Mouse (Mus musculus): ENCODE data around the gene Gm49384.
A peak's percentile ranks its signal among the peaks of the same experiment; 100 is the strongest.

The Gm49384 gene

DNA sequence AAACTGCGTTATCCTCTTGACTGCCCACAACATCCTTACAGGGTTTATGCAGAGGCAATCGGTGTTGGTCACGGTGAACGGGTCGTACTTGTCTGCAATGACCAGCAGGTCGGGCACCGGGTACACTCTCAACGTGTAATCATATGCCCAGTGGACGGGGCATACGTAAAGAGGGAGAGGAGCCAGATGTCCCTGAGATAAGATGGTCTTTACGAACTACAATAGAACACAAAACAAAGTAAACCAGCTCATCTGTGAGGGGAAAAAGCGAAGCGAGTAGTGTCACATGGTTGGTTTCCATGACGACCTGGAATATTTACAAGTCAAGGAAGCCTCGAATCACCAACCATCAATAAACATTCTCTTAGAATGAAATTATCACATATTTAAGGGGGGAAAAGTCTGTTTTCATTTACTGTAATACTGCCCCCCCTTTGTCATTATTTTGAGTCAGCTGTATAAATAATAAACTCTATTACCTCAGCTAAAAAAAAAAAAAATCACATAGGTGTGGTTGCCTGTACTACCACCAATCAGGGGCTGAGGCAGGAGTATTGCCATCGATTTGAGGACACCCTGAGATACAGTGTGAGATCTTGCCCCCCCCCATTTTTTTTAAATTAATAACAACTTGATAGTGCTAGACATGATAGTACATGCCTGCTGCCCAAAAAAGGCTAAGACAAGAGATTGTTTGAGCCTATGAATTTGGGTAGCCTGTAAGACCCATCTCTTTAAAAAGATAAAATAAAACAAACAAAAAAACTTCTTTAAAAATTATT, at the start of gene Gm49384:
Gene Gm49384 (minus strand): TSS at position 216 of the 782 bp plus-strand sequence.
- DNase-seq (ENCODE audit: low read depth, low spot score) = no peak

DNA sequence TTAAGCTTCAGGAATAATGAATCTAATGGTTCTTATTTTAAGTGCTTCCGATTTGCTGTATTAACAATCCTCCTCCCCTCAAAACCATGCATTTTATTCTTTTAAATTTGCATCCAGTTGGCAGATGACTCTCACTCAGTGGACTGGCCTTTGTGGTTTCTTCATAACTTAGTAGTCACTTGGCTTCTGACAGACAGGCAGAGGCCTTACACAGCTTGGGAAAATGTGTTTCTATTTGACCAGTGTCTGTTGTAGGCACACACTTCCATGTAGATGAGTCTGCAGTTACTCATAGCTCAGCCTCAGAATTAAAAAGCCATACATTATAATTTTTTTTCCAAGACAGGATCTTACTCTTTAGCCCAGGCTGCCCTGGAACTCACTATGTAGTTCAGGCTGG, 49.7 kb upstream of the Gm49384 start:
- DNase-seq (ENCODE audit: low read depth, low spot score) = no peak

DNA sequence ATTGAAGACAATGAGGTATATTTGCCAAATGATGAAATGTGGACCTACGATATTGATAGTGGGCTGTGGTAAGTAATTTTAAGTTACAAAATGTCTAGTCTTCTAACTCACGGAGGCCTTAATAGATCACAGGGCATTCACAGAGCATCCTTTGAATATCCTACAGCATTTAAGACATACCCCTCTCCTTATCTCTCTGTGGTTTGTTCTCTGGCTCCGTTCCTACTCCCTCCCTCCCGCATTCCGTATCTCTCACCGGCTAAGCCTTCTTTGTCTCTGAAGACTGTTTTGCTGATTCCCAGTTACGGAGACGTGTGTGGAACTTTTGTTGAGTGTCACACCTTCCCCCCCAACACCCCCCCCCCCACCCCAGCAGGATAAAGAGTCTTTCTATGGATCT, 46.7 kb upstream of the Gm49384 start:
- DNase-seq (ENCODE audit: low read depth, low spot score) = no peak

DNA sequence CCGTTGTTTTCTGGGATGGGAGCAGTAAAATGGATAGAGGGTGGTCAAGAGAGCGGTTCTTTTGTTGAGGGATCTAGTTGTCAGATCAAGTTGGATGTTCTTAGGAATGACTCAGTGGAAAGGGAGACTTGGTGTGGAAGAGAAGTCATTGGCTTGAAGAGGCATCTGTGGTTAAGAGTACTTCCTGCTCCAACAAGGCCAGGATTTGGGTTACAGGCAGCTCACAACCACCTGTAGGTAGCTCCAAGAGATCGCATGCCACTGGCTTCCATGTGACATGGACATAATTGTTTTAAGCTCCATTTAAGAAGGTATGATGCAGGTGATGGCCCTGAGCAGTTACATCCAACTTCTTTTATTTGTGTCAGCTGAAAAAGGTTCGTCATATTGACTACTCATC, 45.7 kb upstream of the Gm49384 start:
- DNase-seq (ENCODE audit: low read depth, low spot score) = no peak

DNA sequence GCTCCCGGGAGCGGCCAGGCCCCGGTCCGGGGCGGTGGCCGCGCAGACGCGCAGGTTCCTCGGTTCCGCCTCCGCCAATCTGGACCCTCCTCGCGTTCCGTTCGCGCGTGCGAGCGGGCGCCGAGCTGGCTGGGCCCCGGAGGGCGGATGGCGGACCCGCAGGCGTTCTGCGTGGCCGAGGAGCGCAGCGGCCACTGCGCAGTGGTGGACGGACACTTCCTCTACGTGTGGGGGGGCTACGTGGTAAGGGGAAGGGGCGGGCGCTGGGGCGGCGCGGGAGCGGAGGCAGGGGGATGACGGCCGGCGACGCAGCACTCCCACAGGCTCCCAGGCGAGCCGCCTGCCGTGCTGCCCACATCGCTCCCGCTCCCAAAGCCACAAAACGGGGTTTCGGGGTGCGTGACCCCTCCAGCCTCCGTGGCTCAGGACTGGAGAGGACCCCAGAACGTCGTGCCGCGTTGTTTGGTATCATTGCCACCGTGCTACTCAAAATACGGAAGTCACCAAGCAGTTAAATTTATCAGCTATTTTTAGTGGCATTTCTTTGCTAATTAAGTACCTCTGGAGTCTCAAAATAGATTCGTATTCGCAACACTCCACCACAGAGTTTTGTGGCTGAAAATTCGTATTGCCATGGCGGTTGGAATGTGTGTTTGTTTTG, 37.8 kb upstream of the Gm49384 start:
- peak; percentile 42 for DNase-seq (ENCODE audit: low read depth, low spot score)

DNA sequence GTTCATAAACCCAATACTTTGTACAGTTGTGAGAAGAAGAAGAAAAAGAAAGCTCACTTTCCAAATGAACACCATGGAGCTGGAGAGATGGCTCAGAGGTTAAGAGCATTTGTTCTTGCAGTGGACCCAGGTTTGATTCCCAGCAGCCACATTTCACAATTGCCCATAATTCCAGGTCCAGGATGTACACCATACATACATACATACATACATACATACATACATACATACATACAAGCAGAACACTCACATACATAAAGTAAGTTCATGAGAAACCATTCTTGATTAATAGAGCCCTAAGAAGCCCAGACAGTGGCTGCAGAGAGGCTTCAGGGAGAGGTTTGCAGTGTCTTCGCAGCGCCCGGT, 37.3 kb upstream of the Gm49384 start:
- no peak for DNase-seq (ENCODE audit: low read depth, low spot score)

DNA sequence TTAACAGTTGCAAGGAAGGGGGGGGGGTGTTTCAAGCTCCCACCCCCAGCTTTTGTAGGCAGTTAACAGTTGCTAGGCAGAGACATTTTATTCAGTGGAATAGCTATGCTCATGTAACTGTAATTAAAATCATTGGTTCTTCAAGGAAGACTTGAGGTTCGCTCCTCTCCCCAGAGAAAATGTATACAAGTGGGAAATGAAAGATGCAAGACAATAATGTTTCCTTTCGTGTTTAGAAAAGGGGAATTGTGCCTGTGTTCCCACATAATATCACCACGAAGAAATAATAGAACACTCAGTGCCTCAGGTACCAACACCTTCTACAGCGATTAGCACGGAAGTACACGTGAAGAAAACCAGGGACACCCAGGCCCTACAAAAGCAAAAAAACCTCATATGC, 36.8 kb upstream of the Gm49384 start, which contains the start of gene Klhdc1:
Gene Klhdc1 (plus strand): TSS at position 301 of the 400 bp plus-strand sequence.
- no peak for DNase-seq (ENCODE audit: low read depth, low spot score)

DNA sequence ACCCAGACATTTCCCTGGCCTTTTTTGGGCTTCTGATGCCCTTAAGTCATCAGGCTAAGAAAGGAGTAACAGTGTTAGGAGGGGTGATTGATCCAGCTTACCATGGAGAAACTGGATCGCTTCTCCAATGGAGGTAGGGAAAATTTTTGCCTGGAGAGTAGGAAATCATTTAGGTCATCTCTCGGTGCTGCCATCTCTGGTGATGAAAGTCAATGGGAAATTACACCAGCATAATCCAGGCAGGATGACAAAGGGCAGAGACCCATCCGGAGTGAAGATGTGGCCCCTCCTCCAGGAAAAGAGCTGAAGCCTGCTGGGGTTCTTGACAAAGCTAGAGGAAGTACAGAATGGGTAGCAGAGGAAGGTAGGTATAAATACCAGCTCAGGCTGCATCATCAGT, 34.2 kb upstream of the Gm49384 start:
- DNase-seq (ENCODE audit: low read depth, low spot score) = no peak

DNA sequence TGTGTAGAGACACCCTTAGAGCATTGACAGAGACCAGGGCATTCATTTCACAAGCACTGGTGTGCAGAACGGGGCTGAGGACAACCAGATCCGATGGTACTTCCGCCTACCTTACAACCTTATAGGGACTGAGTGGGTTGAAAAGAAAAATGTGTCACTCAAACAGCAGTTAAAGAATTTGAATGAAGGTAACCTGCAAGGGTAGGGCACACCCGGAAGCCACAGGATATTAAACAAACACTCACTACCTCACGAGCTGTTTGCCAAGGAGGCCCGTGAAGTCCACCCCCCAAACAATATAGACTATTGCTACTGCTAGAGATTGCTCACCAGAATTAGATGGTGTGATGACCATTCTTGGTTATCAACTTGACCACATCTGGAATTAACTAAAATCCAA, 31.7 kb upstream of the Gm49384 start:
- DNase-seq (ENCODE audit: low read depth, low spot score) = no peak

DNA sequence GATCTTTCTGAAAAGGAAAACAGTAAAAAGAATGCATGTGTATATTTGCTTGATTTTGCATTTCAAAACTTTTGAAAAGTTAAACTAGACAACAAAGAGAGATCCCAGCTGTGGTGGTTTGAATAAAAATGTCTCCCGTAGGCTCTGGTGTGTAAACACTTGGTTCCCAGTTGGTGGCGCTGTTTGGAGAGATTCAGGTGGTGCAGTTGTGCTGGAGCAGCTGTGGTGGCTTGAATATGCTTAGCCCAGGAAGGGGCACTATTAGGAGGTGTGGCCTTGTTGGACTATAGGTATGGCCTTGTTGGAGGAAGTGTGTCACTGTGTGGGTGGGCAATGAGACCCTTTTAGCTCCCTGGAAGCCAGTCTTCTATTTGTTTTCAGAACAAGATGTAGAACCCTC, 25.2 kb upstream of the Gm49384 start:
- no peak for DNase-seq (ENCODE audit: low read depth, low spot score)

DNA sequence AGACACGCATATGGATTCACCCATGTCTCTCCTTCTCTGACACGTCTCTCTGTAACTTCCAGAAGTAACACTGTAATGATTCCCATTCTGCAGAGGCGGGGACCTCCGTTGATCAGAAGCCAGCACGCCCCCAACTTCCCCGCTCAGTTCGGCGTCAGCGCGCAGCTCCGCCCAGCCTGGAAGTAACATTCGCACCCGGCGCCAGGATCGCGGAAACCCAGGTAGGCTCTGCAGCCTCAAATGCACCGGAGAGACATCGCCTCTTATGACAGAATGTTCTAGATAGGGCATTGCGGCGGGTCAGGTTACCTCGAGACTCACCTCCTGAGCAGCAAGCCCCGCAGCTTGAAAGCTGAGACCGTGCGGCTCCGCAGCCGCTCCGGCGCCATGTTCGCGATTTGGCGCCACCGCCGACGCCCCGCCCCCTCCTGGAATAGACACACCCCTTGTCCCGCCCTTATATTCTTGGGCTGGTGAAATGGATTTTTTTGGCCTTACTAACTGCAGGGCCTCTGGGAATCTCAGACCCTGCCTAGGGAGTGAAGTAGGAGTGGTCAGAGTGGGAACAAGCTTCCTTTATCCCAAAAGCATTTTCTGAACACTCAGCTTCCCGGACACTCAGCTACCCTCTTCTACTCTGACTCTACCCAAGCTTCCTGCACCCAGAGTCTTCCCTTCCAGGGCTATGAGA, 23.9 kb upstream of the Gm49384 start, which contains the start of gene Pole2:
Gene Pole2 (minus strand): TSS at position 420 of the 691 bp plus-strand sequence.
- DNase-seq (ENCODE audit: low read depth, low spot score) = peak; percentile 81

DNA sequence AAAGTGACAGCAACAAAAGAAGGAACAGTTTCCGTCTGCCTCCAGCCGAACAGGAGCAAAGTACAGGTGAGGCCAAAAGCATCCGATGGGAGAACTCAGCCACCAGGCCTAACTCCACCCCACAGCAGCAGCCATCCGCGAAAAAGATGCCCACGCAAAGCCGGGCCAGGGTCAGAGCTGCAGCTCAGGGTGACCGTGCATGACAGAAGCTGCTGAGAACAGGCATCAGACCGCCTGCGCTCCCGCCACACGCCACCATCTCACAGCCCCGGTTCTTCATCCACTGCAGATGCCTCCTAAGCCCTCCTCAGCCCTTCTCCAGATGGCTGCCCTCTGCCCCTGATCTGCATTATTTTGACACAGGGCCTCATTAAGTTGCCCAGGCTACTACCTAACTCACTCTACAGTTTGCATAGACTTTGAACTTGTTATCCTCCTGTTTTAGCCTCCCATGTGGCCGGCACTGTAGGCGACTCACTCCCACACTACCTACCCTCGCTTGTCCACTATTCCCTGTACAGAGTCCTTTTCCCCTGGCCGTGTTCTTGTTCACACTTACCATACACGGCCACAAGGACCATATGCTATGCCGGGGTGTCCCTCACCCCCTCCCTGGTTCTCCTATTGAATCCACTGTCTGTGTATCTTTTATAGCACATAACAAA, 16.7 kb upstream of the Gm49384 start:
- DNase-seq (ENCODE audit: low read depth, low spot score) = no peak

DNA sequence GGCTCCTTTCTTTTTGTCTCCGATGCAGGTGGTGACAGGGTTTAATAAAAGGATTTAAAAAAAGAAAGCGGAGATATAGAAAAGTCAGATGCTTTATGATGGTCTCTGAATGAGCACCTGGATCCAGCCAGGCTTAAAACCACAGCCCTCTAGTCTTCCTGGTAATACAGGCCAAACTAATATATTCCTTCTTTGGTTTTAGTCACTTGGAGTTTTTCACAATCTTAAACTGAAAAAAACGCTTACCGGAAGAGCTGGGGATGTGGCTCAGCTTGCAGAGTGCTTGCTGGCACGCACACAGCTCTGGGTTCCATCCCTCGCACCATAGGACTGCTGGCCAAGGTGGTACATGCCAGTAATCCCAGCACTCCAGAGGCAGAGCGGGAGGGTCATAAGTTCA, 12.5 kb upstream of the Gm49384 start:
- no peak for DNase-seq (ENCODE audit: low read depth, low spot score)

DNA sequence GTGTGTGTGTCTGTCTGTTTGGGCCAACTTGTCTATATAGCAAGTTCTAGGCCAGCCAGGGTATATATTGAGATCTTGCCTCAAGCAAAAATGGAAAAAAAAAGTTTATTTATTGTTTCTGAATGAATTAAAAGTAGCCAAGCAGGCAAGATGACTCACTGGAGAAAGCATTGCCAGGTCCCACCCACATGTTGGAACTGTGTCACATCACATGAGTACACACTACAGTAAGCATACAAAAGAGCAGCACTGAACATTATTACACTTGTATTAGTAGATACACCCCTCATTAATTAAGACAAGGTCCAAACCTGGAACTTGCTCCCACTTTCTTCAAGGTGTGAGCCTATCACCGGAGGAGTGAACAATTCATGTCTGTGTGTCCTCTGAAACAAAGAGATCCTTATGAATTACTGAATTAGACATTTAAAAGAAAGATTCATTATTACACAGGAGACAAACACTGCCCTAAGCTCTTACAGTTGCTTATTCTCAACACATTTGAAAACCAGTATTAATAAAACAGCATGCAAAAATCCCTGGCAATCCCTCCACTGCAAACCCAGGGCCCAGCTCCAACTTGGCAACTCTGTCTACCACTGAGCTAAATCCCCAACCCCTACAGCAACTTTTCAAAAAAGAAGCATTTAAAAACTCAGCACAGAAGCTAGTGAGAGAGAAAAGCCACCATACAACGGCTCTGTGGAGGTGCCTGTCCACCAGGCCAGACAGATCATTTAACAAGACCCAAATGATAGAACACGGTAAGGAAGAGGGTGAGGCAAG, 11.1 kb upstream of the Gm49384 start:
- no peak for DNase-seq (ENCODE audit: low read depth, low spot score)

DNA sequence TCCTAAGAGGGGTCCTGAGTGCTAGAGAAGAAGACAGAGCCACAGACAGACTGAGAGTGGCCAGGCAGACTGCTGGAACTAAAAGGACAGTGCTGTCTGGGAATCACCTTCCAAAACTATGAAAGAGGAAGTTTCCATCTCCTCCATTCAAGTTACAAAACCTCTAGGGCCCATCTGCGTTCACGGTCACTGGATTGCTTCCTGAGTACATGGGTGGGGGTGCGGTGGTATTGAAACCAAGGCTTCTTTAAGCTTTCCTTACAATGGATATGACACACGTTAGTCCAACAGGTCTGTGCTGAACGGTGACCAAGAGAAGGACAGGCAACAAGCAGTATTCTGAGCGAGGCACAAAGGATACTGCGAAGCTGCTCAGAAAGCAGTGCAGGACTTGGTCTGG, 10.3 kb upstream of the Gm49384 start:
- no peak for DNase-seq (ENCODE audit: low read depth, low spot score)

DNA sequence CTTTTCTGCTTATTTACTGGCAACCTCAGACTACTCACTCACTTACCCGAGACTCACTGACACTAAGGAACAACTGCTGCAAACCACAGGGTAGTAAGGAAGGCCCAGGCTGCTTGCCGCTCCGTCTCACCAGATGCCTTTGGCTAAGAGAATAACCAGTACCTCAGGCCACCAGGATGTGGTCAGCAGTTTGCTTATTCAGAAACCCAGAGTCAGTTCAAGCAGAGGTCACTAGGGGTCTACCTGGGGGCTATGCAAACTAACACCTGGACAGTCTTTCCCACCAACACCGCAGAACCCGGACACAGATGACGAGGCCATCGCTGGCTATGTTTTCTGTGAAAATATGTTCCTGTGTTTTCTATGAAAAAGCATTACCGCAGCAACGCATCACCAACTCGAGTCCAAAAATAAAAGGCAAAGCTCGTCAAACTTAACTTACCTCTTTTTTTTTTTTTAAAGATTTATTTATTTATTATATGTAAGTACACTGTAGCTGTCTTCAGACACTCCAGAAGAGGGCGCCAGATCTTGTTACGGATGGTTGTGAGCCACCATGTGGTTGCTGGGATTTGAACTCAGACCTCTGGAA, 9.2 kb upstream of the Gm49384 start:
- no peak for DNase-seq (ENCODE audit: low read depth, low spot score)

DNA sequence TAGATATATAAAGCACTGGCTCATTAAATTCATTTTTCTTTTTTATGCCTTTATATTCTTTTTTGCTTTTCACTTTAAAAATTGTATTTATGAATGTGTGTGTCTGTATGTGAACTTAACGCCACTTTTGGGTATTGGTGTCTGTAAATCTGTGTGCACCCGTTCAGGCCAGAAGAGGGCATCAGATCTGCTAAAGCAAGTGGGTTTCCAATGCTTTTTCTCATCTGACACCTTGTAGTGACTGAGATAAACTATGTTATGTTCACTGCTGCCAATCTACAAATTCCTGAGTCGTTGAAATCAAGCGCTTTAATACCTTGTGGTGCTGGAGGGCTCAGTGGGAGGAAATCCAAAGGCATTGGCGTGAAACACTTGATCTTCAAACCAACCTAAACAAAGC, 7.0 kb upstream of the Gm49384 start:
- DNase-seq (ENCODE audit: low read depth, low spot score) = no peak

DNA sequence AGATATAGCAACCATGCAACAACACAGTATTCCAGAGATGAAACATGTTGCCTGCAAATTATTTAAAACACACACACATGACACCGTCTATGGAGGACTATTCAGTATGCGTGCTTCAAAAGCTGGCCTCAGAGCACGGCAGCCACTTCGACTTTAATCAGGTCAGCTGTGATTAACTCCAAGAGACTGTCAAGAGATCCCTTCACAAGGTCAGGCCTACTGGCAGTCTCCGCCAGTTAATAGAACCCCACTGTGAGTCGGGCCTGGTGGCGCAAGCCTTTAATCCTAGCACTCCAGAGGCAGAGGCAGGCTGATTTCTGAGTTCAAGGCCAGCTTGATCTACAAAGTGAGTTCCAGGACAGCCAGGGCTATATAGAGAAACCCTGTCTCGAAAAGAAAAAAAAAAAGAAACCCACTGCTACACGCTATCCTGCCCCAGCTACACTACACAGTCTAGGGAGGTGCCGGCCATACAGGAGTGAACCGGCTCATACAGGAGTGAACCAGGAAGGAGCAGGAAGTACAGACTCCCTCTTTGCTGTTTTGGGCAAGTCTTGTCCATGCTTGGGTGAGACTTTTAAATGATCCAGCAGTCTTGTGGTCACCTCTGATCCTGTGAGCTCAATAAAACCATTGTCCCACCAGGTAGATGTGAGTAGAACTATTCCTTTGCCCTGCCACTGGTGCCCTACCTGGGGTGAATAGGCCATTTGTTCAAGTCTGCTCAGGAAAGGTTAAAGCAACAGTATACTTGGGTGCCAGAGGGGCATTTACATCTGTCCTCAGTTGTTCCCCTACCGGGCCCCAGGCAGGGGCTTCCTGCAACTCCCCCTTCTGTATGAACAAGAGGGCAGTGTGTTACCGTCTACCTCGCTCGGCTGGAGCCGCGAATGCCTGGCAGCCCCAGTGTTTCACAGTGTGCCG, 6.3 kb upstream of the Gm49384 start:
- no peak for DNase-seq (ENCODE audit: low read depth, low spot score)

DNA sequence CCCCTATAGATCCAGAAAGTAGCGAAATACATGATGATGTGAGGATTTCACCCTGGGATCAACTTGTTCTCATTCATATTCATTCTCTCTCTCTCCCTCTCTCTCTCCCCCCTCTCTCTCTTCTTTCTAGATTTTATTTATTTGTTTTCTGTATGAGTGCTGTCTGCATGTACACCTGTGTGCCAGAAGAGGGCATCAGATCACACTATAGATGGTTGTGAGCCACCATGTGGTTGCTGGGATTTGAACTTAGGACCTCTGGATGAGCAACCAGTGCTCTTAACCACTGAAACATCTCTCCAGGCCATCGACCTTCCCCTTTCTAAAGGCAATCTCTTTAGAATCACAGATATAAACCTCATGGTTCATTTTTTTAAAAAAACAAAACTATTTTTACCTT, 4.5 kb upstream of the Gm49384 start:
- DNase-seq (ENCODE audit: low read depth, low spot score) = no peak

DNA sequence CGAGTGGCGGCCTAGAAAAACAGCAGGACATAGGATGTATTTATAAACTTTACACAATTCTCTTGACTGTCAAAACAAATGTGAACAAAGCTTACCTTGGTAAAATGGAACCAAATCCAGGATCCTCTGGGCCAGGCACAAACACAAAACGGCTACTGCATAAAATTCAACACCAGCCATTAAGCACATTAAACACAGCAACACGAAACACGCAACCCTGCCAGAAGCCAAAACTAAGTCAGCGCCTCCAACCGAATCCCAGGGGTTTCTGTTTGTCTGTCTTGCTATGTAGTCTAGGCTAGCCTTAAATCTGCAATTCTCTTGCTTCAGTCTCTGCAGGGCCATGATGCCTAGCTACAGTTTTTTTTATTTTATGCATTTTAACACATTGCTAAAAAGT, 3.9 kb upstream of the Gm49384 start:
- DNase-seq (ENCODE audit: low read depth, low spot score) = no peak
